Mouse (Mus musculus) CH12.LX (cell line): ENCODE results near the gene Lat.

Experiments used
- CTCF ChIP-seq, 2 experiments: IDR thresholded peaks in 1 of 2; conservative IDR thresholded peaks in 1 of 2; 2 replicates each; pipeline ENCODE4 v1.5.1; 2011 to 2012; ENCODE audit warnings: low read depth in 2 of 2, low read length in 2 of 2, improper control_type of control experiment in 1 of 2, inconsistent platforms in 1 of 2, mild to moderate bottlenecking in 1 of 2, moderate library complexity in 1 of 2
- ELF1 ChIP-seq: IDR thresholded peaks from 2 replicates; pipeline ENCODE4 v1.6.1; 2014; ENCODE audit warnings: low read depth, mild to moderate bottlenecking, inconsistent platforms, low read length, improper control_type of control experiment
- EP300 ChIP-seq: IDR thresholded peaks from 2 replicates; pipeline ENCODE4 v1.6.1; 2011; ENCODE audit warnings: low read length, improper control_type of control experiment
- ETS1 ChIP-seq: conservative IDR thresholded peaks from 2 replicates; pipeline ENCODE4 v1.6.1; 2012; ENCODE audit warnings: low read depth, mild to moderate bottlenecking, inconsistent platforms, low read length, improper control_type of control experiment, moderate library complexity
- JUN ChIP-seq: IDR thresholded peaks from 2 replicates; pipeline ENCODE4 v1.6.1; 2011; ENCODE audit warnings: low read depth, mild to moderate bottlenecking, low read length, improper control_type of control experiment, moderate library complexity; ENCODE audit not compliant: insufficient read depth
- JUND ChIP-seq: conservative IDR thresholded peaks from 2 replicates; pipeline ENCODE4 v1.6.1; 2011; ENCODE audit warnings: low read depth, low read length, improper control_type of control experiment
- KAT2A ChIP-seq: IDR thresholded peaks from 2 replicates; pipeline ENCODE4 v1.6.1; 2012; ENCODE audit warnings: low read length, improper control_type of control experiment, inconsistent platforms; ENCODE audit not compliant: insufficient replicate concordance
- MAX ChIP-seq: IDR thresholded peaks from 2 replicates; pipeline ENCODE4 v1.6.1; 2011; ENCODE audit warnings: low read length, improper control_type of control experiment
- MYC ChIP-seq: IDR thresholded peaks from 2 replicates; pipeline ENCODE4 v1.6.1; 2011; ENCODE audit warnings: low read depth, mild to moderate bottlenecking, improper control_type of control experiment, low read length
- NRF1 ChIP-seq: IDR thresholded peaks from 2 replicates; pipeline ENCODE4 v1.6.1; 2014; ENCODE audit warnings: low read depth, mild to moderate bottlenecking, inconsistent platforms, low read length, improper control_type of control experiment, moderate library complexity
- POLR2A ChIP-seq: IDR thresholded peaks from 2 replicates; pipeline ENCODE4 v1.6.1; 2011; ENCODE audit warnings: low read depth, mild to moderate bottlenecking, improper control_type of control experiment, low read length
- ZNF384 ChIP-seq: IDR thresholded peaks from 2 replicates; pipeline ENCODE4 v1.6.1; 2012; ENCODE audit warnings: low read depth, low read length, improper control_type of control experiment, inconsistent platforms

DNA sequence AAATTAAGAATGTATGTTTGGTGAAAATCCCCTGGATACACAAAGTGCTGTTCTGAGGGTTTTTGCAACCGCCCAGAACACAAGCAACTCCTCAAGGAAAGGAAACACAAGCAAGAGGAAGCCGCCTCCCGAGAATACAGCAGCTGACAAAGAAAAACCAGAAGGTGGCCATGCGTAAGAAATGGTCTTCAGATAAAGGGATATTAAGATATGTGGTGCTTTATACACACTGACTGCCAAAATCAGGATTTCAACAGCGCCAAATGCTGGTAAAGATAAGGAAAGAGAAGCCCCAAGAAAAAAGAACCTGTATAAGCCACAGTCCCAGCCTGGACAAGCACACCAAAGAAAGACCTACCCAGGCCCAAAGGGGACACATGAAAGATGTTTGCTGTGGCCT lies 14.2 kb upstream of the Lat start:
- no peak for TF ChIP-seq EP300
- TF ChIP-seq MYC = no peak
- no peak for TF ChIP-seq ELF1
- no peak for TF ChIP-seq CTCF (conservative IDR thresholded peaks at IDR 0.05 in 1 of 2, IDR thresholded peaks at IDR 0.05 in 1 of 2; ENCODE audit: low read depth in 2 of 2, low read length in 2 of 2)
- TF ChIP-seq ETS1 = no peak
- no peak for TF ChIP-seq JUND
- no peak for TF ChIP-seq POLR2A
- TF ChIP-seq KAT2A = no peak
- TF ChIP-seq NRF1 = no peak
- no peak for TF ChIP-seq MAX
- no peak for TF ChIP-seq JUN
- no peak for TF ChIP-seq ZNF384
